Mouse (Mus musculus): ENCODE results near the gene Frrs1. TPM values are rescaled to one million over a fixed set of nuclear protein-coding genes. Genes with fewer than 3 reads are reported as not detected.

The Frrs1 gene
- polyA plus RNA-seq (2014; fragmentation: Illumina TruSeq; extraction: RNeasy Lipid Tissue Mini Kit (QIAGEN cat#74804); ENCODE audit: low read depth, low replicate concordance), result 11.3 TPM

DNA sequence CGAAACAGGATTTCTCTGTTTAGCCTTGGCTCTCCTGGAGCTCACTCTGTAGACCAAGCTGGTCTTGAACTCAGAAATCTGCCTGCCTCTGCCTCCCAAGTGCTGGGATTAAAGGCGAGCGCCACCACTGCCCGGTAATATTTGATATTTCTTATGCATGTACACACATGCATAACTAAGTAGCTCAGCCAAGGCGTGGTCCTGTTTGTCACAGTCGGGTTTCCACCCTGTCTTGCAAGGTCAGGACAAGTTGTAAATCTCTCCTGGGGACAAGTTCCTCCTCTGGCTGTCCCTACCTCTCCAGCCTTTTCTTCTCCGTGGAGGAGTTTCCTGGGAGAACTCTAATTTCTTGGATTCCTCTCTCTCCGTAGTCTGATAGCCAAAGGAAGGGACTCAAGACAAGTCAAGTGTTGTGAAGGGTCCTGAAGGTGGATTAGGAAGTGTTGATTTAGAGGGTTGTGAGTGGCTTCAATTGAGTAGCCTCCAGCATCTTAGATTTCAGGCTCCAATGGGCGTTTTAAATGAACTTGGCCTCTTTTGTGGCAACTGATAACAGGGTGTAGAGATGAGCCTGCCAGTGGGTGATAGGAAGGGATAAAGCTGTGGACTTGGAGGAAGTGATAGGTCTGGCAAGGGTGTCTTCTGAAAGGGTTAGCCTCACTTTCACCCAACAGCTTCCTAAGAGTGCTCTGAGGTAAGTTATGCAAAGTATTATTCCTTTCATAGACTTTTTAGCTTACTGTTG is at the start of gene Frrs1:
Gene Frrs1 (plus strand): TSS at position 524 of the 745 bp plus-strand sequence.

Other genes starting within 250 kb of the Frrs1 start
- gene Trmt13, start 244.9 kb upstream of the Frrs1 start, polyA plus RNA-seq (2014; fragmentation: Illumina TruSeq; extraction: RNeasy Lipid Tissue Mini Kit (QIAGEN cat#74804); ENCODE audit: low read depth, low replicate concordance), result 10.8 TPM
- 44.0 TPM for gene Mfsd14a, start 196.8 kb upstream of the Frrs1 start, polyA plus RNA-seq (2014; fragmentation: Illumina TruSeq; extraction: RNeasy Lipid Tissue Mini Kit (QIAGEN cat#74804); ENCODE audit: low read depth, low replicate concordance)
- not detected for gene Gm43191, start 178.2 kb upstream of the Frrs1 start, polyA plus RNA-seq (2014; fragmentation: Illumina TruSeq; extraction: RNeasy Lipid Tissue Mini Kit (QIAGEN cat#74804); ENCODE audit: low read depth, low replicate concordance)
- gene Slc35a3, start 146.6 kb upstream of the Frrs1 start, polyA plus RNA-seq (2014; fragmentation: Illumina TruSeq; extraction: RNeasy Lipid Tissue Mini Kit (QIAGEN cat#74804); ENCODE audit: low read depth, low replicate concordance), result 73.1 TPM
- 22.8 TPM for gene Agl, start 51.3 kb upstream of the Frrs1 start, polyA plus RNA-seq (2014; fragmentation: Illumina TruSeq; extraction: RNeasy Lipid Tissue Mini Kit (QIAGEN cat#74804); ENCODE audit: low read depth, low replicate concordance)
- not detected for gene 4930455H04Rik, start 108.8 kb downstream of the Frrs1 start, polyA plus RNA-seq (2014; fragmentation: Illumina TruSeq; extraction: RNeasy Lipid Tissue Mini Kit (QIAGEN cat#74804); ENCODE audit: low read depth, low replicate concordance)
- 84.3 TPM for gene Palmd, start 109.5 kb downstream of the Frrs1 start, polyA plus RNA-seq (2014; fragmentation: Illumina TruSeq; extraction: RNeasy Lipid Tissue Mini Kit (QIAGEN cat#74804); ENCODE audit: low read depth, low replicate concordance)

All from liver, adult 10 weeks (tissue).